Comparison of ENCODE assay signal across 11 mouse cellular contexts in genomic region chr8:114777271-114777980, GRCm38 (mm10).
DNase-seq lines count a peak whose midpoint lies in the region; ATAC-seq and TF ChIP-seq lines count a peak whose summit lies in the region.
"Had no signal": no experiment of that assay in that cellular context is flagged by ENCODE, and none has a peak within 500 bp of the region (broad histone marks: within the 10 kb centered on the region; RNA-seq: fewer than 3 reads in every experiment).

No protein-coding gene starts in this region.

- TF ChIP-seq CTCF in lung, postnatal 0 days (IDR thresholded peaks at IDR 0.05): no peak
- TF ChIP-seq CTCF in small intestine, adult 2 months (IDR thresholded peaks at IDR 0.05; ENCODE audit: extremely low read depth, insufficient read length, insufficient replicate concordance, low read depth, low read length): no peak

- ATAC-seq in lung, postnatal 0 days: no peak
- ATAC-seq in erythroblast, adult 5-6 weeks (replicated peaks; ENCODE audit: low FRiP score, poor library complexity, severe bottlenecking): no peak
- ATAC-seq: hindbrain, postnatal 0 days had no signal

- no peak for TF ChIP-seq POLR2A in small intestine, adult 2 months (IDR thresholded peaks at IDR 0.05; ENCODE audit: low read depth, low read length)

- no peaks in the 10 kb centered on the region for H3K9me3 ChIP-seq in lung, postnatal 0 days (ENCODE audit: low read length)
- H3K9me3 ChIP-seq: forebrain, embryonic 10.5 days had no signal

- DNase-seq in adrenal gland, adult 2 months: peak; percentile 48
- no peak for DNase-seq in adrenal gland, adult 18-20 months (ENCODE audit: low spot score in 2 of 2)
- DNase-seq in lung, postnatal 0 days (ENCODE audit: low spot score): peak; percentile 33
- DNase-seq in lung, postnatal 25 days (ENCODE audit: low spot score): no peak
- DNase-seq in kidney, postnatal 25 days: peak; percentile 72 to 73
- no peak for DNase-seq in cerebellum, postnatal 25 days
- DNase-seq: lung, postnatal 14 days had no signal

- H3K4me2 ChIP-seq in lung, postnatal 0 days (replicated peaks; ENCODE audit: low read depth, low read length): no peak overlapping the region

- no peak overlapping the region for H3K27ac ChIP-seq in lung, postnatal 0 days (ENCODE audit: low read length)
- peak overlapping the region; percentile 63 for H3K27ac ChIP-seq in small intestine, adult 2 months (ENCODE audit: insufficient read depth, low read depth, low read length)
- H3K27ac ChIP-seq: forebrain, embryonic 10.5 days; hindbrain, postnatal 0 days had no signal

- peaks cover 5% of the 10 kb centered on the region; the same call in 1 of the 2 replicates for H3K4me1 ChIP-seq in lung, postnatal 0 days (ENCODE audit: insufficient read depth, low read depth, low read length)
- peaks cover 18% of the 10 kb centered on the region; the same call in 1 of the 2 replicates for H3K4me1 ChIP-seq in small intestine, adult 2 months (ENCODE audit: control insufficient read depth, insufficient read depth, insufficient read length, low read length)

- 42% methylated on average over 10 of the region's 10 CpGs for WGBS in lung, postnatal 0 days
- 31% methylated on average over 10 of the region's 10 CpGs for WGBS in small intestine, adult 2 months

- H3K36me3 ChIP-seq in lung, postnatal 0 days (ENCODE audit: insufficient read depth, low read length): no peaks in the 10 kb centered on the region
- no peaks in the 10 kb centered on the region for H3K36me3 ChIP-seq in small intestine, adult 2 months (ENCODE audit: control insufficient read depth, insufficient read depth, low read length)
- H3K36me3 ChIP-seq: forebrain, embryonic 10.5 days had no signal

- H3K4me3 ChIP-seq in lung, postnatal 0 days (ENCODE audit: low read depth, low read length): no peak overlapping the region
- H3K4me3 ChIP-seq in small intestine, adult 2 months (ENCODE audit: low read depth, low read length): no peak overlapping the region
- H3K4me3 ChIP-seq: forebrain, embryonic 10.5 days had no signal

- no peak overlapping the region for H3K9ac ChIP-seq in lung, postnatal 0 days (replicated peaks; ENCODE audit: low read depth)

- TF ChIP-seq EP300 in lung, postnatal 0 days (IDR thresholded peaks at IDR 0.05): peak; percentile 42

- H3K27me3 ChIP-seq in lung, postnatal 0 days (replicated peaks; ENCODE audit: insufficient read depth, low read length): no peaks in the 10 kb centered on the region
- H3K27me3 ChIP-seq in small intestine, adult 2 months (ENCODE audit: control insufficient read depth, insufficient read depth, low read length): no peaks in the 10 kb centered on the region

Comparison
In these comparisons a context has a peak if more than half of its experiments do, and no peak if none do; other contexts are left out.
1. DNase-seq: peak in adrenal gland, adult 2 months (single experiment), lung, postnatal 0 days (single experiment) and kidney, postnatal 25 days (2 of 2); none in adrenal gland, adult 18-20 months (0 of 2), lung, postnatal 25 days (single experiment) and cerebellum, postnatal 25 days (0 of 2).